Mouse (Mus musculus): ENCODE measurements around the gene Slc4a8.

GRCm38 (mm10) chr15:100767851-100768250, 6.3 kb downstream of the Slc4a8 start:
- TF ChIP-seq CTCF (IDR thresholded peaks at IDR 0.05; ENCODE audit: low read depth) (no peak), EP300 (IDR thresholded peaks at IDR 0.05; ENCODE audit: low read depth) (no peak)

All from liver, postnatal 0 days (tissue).